Mouse (Mus musculus): ENCODE measurements around the gene Mast4. TPM values are rescaled to one million over a fixed set of nuclear protein-coding genes. Genes with fewer than 3 reads are reported as not detected.

The Mast4 gene
- polyA plus RNA-seq, 1 experiment from 2014 or later, result 31.0 TPM

- Histone ChIP-seq H3K36me3 (ENCODE audit: control insufficient read depth, insufficient read depth, low read length) (no peaks in the 10 kb centered on the region), H3K27me3 (ENCODE audit: control insufficient read depth, insufficient read depth, low read length) (no peaks in the 10 kb centered on the region), H3K9me3 (ENCODE audit: control insufficient read depth, low read length) (no peaks in the 10 kb centered on the region), H3K4me2 (replicated peaks; ENCODE audit: low read depth, low read length) (no peak overlapping the region; the same call in 1 of the 2 replicates), H3K27ac (ENCODE audit: low read depth, low read length) (peak overlapping the region; percentile 17; the same call in 1 of the 2 replicates), H3K9ac (ENCODE audit: low read depth, low read length) (no peak overlapping the region), H3K4me1 (ENCODE audit: control insufficient read depth, insufficient read depth, low read length) (peaks cover 44% of the 10 kb centered on the region), H3K4me3 (ENCODE audit: low read length) (no peak overlapping the region)
- ATAC-seq (ENCODE audit: low FRiP score, low TSS enrichment), result peak; percentile 80
- WGBS, result 18% methylated on average over 8 of the region's 8 CpGs
Measured at GRCm38 (mm10) chr13:102875520-102875919, 458.8 kb downstream of the Mast4 start.

GRCm38 (mm10) chr13:102875144-102875476 is 459.2 kb downstream of the Mast4 start:
- H3K9ac ChIP-seq (ENCODE audit: low read depth, low read length), result no peak overlapping the region
- 24% methylated on average over 3 of the region's 3 CpGs for WGBS
- no peaks in the 10 kb centered on the region for H3K27me3 ChIP-seq (ENCODE audit: control insufficient read depth, insufficient read depth, low read length)
- H3K4me2 ChIP-seq (replicated peaks; ENCODE audit: low read depth, low read length), result no peak overlapping the region
- ATAC-seq (ENCODE audit: low FRiP score, low TSS enrichment), result peak; percentile 50; the same call in 1 of the 2 replicates
- no peaks in the 10 kb centered on the region for H3K9me3 ChIP-seq (ENCODE audit: control insufficient read depth, low read length)
- no peak overlapping the region for H3K4me3 ChIP-seq (ENCODE audit: low read length)
- H3K27ac ChIP-seq (ENCODE audit: low read depth, low read length), result peak overlapping the region; percentile 51; the same call in 1 of the 2 replicates
- H3K36me3 ChIP-seq (ENCODE audit: control insufficient read depth, insufficient read depth, low read length), result no peaks in the 10 kb centered on the region
- H3K4me1 ChIP-seq (ENCODE audit: control insufficient read depth, insufficient read depth, low read length), result peaks cover 44% of the 10 kb centered on the region

- H3K9me3 ChIP-seq (ENCODE audit: control insufficient read depth, low read length), result no peaks in the 10 kb centered on the region
- H3K27ac ChIP-seq (ENCODE audit: low read depth, low read length), result peak overlapping the region; percentile 51; the same call in 1 of the 2 replicates
- peaks cover 44% of the 10 kb centered on the region for H3K4me1 ChIP-seq (ENCODE audit: control insufficient read depth, insufficient read depth, low read length)
- no peak for ATAC-seq (ENCODE audit: low FRiP score, low TSS enrichment)
- no peak overlapping the region for H3K9ac ChIP-seq (ENCODE audit: low read depth, low read length)
- no peaks in the 10 kb centered on the region for H3K36me3 ChIP-seq (ENCODE audit: control insufficient read depth, insufficient read depth, low read length)
- no peak overlapping the region for H3K4me3 ChIP-seq (ENCODE audit: low read length)
- H3K27me3 ChIP-seq (ENCODE audit: control insufficient read depth, insufficient read depth, low read length), result no peaks in the 10 kb centered on the region
- no peak overlapping the region for H3K4me2 ChIP-seq (replicated peaks; ENCODE audit: low read depth, low read length)
- WGBS, result 57% methylated on average over 14 of the region's 14 CpGs
Measured at GRCm38 (mm10) chr13:102874465-102875143, 459.7 kb downstream of the Mast4 start.

GRCm38 (mm10) chr13:102873412-102874016 is 460.8 kb downstream of the Mast4 start:
- 91% methylated on average over 5 of the region's 5 CpGs for WGBS
- Histone ChIP-seq H3K4me3 (ENCODE audit: low read length) (no peak overlapping the region), H3K4me2 (replicated peaks; ENCODE audit: low read depth, low read length) (no peak overlapping the region), H3K27ac (ENCODE audit: low read depth, low read length) (no peak overlapping the region), H3K27me3 (ENCODE audit: control insufficient read depth, insufficient read depth, low read length) (no peaks in the 10 kb centered on the region), H3K36me3 (ENCODE audit: control insufficient read depth, insufficient read depth, low read length) (no peaks in the 10 kb centered on the region), H3K9me3 (ENCODE audit: control insufficient read depth, low read length) (peaks cover 3% of the 10 kb centered on the region; the same call in 1 of the 2 replicates), H3K4me1 (ENCODE audit: control insufficient read depth, insufficient read depth, low read length) (peaks cover 39% of the 10 kb centered on the region), H3K9ac (ENCODE audit: low read depth, low read length) (no peak overlapping the region)
- no peak for ATAC-seq (ENCODE audit: low FRiP score, low TSS enrichment)

GRCm38 (mm10) chr13:102871380-102872104 is 462.8 kb downstream of the Mast4 start:
- Histone ChIP-seq H3K36me3 (ENCODE audit: control insufficient read depth, insufficient read depth, low read length) (no peaks in the 10 kb centered on the region), H3K4me1 (ENCODE audit: control insufficient read depth, insufficient read depth, low read length) (peaks cover 25% of the 10 kb centered on the region), H3K27ac (ENCODE audit: low read depth, low read length) (no peak overlapping the region), H3K4me2 (replicated peaks; ENCODE audit: low read depth, low read length) (no peak overlapping the region), H3K27me3 (ENCODE audit: control insufficient read depth, insufficient read depth, low read length) (no peaks in the 10 kb centered on the region), H3K9ac (ENCODE audit: low read depth, low read length) (no peak overlapping the region), H3K9me3 (ENCODE audit: control insufficient read depth, low read length) (peaks cover 9% of the 10 kb centered on the region; the same call in 1 of the 2 replicates), H3K4me3 (ENCODE audit: low read length) (no peak overlapping the region)
- WGBS, result 66% methylated on average over 11 of the region's 11 CpGs
- no peak for ATAC-seq (ENCODE audit: low FRiP score, low TSS enrichment)

GRCm38 (mm10) chr13:102869541-102869940 is 464.8 kb downstream of the Mast4 start:
- no peaks in the 10 kb centered on the region for H3K27me3 ChIP-seq (ENCODE audit: control insufficient read depth, insufficient read depth, low read length)
- ATAC-seq (ENCODE audit: low FRiP score, low TSS enrichment), result no peak
- H3K27ac ChIP-seq (ENCODE audit: low read depth, low read length), result no peak overlapping the region
- WGBS, result 86% methylated on average over 4 of the region's 4 CpGs
- no peaks in the 10 kb centered on the region for H3K36me3 ChIP-seq (ENCODE audit: control insufficient read depth, insufficient read depth, low read length)
- peaks cover 9% of the 10 kb centered on the region; the same call in 1 of the 2 replicates for H3K9me3 ChIP-seq (ENCODE audit: control insufficient read depth, low read length)
- H3K9ac ChIP-seq (ENCODE audit: low read depth, low read length), result no peak overlapping the region
- peaks cover 23% of the 10 kb centered on the region for H3K4me1 ChIP-seq (ENCODE audit: control insufficient read depth, insufficient read depth, low read length)
- H3K4me3 ChIP-seq (ENCODE audit: low read length), result no peak overlapping the region
- H3K4me2 ChIP-seq (replicated peaks; ENCODE audit: low read depth, low read length), result no peak overlapping the region

- no peak overlapping the region for H3K4me3 ChIP-seq (ENCODE audit: low read length)
- H3K9me3 ChIP-seq (ENCODE audit: control insufficient read depth, low read length), result peaks cover 9% of the 10 kb centered on the region; the same call in 1 of the 2 replicates
- no peak overlapping the region for H3K27ac ChIP-seq (ENCODE audit: low read depth, low read length)
- no peak overlapping the region for H3K9ac ChIP-seq (ENCODE audit: low read depth, low read length)
- no peaks in the 10 kb centered on the region for H3K36me3 ChIP-seq (ENCODE audit: control insufficient read depth, insufficient read depth, low read length)
- ATAC-seq (ENCODE audit: low FRiP score, low TSS enrichment), result no peak
- no peaks in the 10 kb centered on the region for H3K27me3 ChIP-seq (ENCODE audit: control insufficient read depth, insufficient read depth, low read length)
- peaks cover 11% of the 10 kb centered on the region for H3K4me1 ChIP-seq (ENCODE audit: control insufficient read depth, insufficient read depth, low read length)
- no peak overlapping the region for H3K4me2 ChIP-seq (replicated peaks; ENCODE audit: low read depth, low read length)
Measured at GRCm38 (mm10) chr13:102866816-102867215, 467.5 kb downstream of the Mast4 start.

- Histone ChIP-seq H3K4me2 (replicated peaks; ENCODE audit: low read depth, low read length) (no peak overlapping the region), H3K4me1 (ENCODE audit: control insufficient read depth, insufficient read depth, low read length) (peaks cover 11% of the 10 kb centered on the region), H3K4me3 (ENCODE audit: low read length) (no peak overlapping the region), H3K27me3 (ENCODE audit: control insufficient read depth, insufficient read depth, low read length) (no peaks in the 10 kb centered on the region), H3K27ac (ENCODE audit: low read depth, low read length) (peak overlapping the region; percentile 80), H3K36me3 (ENCODE audit: control insufficient read depth, insufficient read depth, low read length) (no peaks in the 10 kb centered on the region), H3K9ac (ENCODE audit: low read depth, low read length) (no peak overlapping the region), H3K9me3 (ENCODE audit: control insufficient read depth, low read length) (peaks cover 9% of the 10 kb centered on the region; the same call in 1 of the 2 replicates)
- ATAC-seq (ENCODE audit: low FRiP score, low TSS enrichment), result no peak
- 53% methylated on average over 11 of the region's 11 CpGs for WGBS
Measured at GRCm38 (mm10) chr13:102865971-102866724, 468.1 kb downstream of the Mast4 start.
